Mouse (Mus musculus) neural tube, embryonic 12.5 days (tissue): ENCODE data around the gene Dnah11. TPM values are rescaled to one million over a fixed set of nuclear protein-coding genes. Genes with fewer than 3 reads are reported as not detected.

Experiments
- ATAC-seq: fragments of 200-750 bp; cut with Nextera tagmentation; 2 replicates; pipeline ENCODE4 v1.8.0; 2017; ENCODE audit warnings: low read depth, mild to moderate bottlenecking, moderate TSS enrichment, moderate library complexity; ENCODE audit not compliant: low FRiP score
- H3K27ac ChIP-seq: fragments of 300-500 bp; sonication (generic); 2 replicates; pipeline ENCODE4 v1.5.1; 2016
- H3K27me3 ChIP-seq: fragments of 300-500 bp; sonication (generic); replicated peaks from 2 replicates; pipeline ENCODE4 v1.6.1; 2016; ENCODE audit warnings: mild to moderate bottlenecking
- H3K36me3 ChIP-seq: fragments of 300-500 bp; sonication (generic); 2 replicates; pipeline ENCODE4 v1.6.1; 2016; ENCODE audit warnings: mild to moderate bottlenecking
- H3K4me1 ChIP-seq: fragments of 300-500 bp; sonication (generic); 2 replicates; pipeline ENCODE4 v1.6.1; 2016
- H3K4me2 ChIP-seq: fragments of 300-500 bp; sonication (generic); replicated peaks from 2 replicates; pipeline ENCODE4 v1.6.1; 2016; ENCODE audit warnings: mild to moderate bottlenecking
- H3K4me3 ChIP-seq: fragments of 300-500 bp; sonication (generic); 2 replicates; pipeline ENCODE4 v1.5.1; 2016
- H3K9ac ChIP-seq: fragments of 300-500 bp; sonication (generic); 2 replicates; pipeline ENCODE4 v1.6.1; 2016; ENCODE audit warnings: mild to moderate bottlenecking
- H3K9me3 ChIP-seq: fragments of 300-500 bp; sonication (generic); 2 replicates; pipeline ENCODE4 v1.6.1; 2016; ENCODE audit warnings: mild to moderate bottlenecking
- WGBS: fragments of 180-500 bp; shearing (Covaris S2); methylation state at CpG from one replicate; pipeline ENCODE4 v1.1.7; 2016; 5-methylcytosine and 5-hydroxymethylcytosine counted together
- polyA plus RNA-seq: library from polyadenylated mRNA; unstranded; fragments of >200 nt; fragmentation: Nextera tagmentation; extraction: Ambion mirVana; gene quantifications from 2 replicates; pipeline ENCODE4 v1.2.1, GENCODE M21; 2016

Dnah11 gene
- polyA plus RNA-seq, 1 experiment from 2014 or later, result 0.22 TPM

GRCm38 (mm10) chr12:118156986-118157385 lies 41.9 kb downstream of the Dnah11 start:
- H3K4me2 ChIP-seq, result no peak overlapping the region
- no peak overlapping the region for H3K9ac ChIP-seq
- WGBS, result 89% methylated on average over 5 of the region's 5 CpGs
- H3K9me3 ChIP-seq, result no peaks in the 10 kb centered on the region
- no peaks in the 10 kb centered on the region for H3K4me1 ChIP-seq
- no peak overlapping the region for H3K27ac ChIP-seq
- no peaks in the 10 kb centered on the region for H3K27me3 ChIP-seq
- no peak overlapping the region for H3K4me3 ChIP-seq
- no peaks in the 10 kb centered on the region for H3K36me3 ChIP-seq
- no peak for ATAC-seq

- WGBS, result 88% methylated on average over 2 of the region's 2 CpGs
- Histone ChIP-seq H3K27me3 (no peaks in the 10 kb centered on the region), H3K4me3 (no peak overlapping the region), H3K9me3 (no peaks in the 10 kb centered on the region), H3K4me1 (no peaks in the 10 kb centered on the region), H3K27ac (no peak overlapping the region), H3K9ac (no peak overlapping the region), H3K36me3 (no peaks in the 10 kb centered on the region), H3K4me2 (no peak overlapping the region)
- no peak for ATAC-seq
These were observed 51.3 kb downstream of the Dnah11 start for GRCm38 (mm10) chr12:118147521-118148033.

GRCm38 (mm10) chr12:118128116-118128515 lies 70.7 kb downstream of the Dnah11 start:
- H3K4me3 ChIP-seq, result no peak overlapping the region
- no peak overlapping the region for H3K27ac ChIP-seq
- no peaks in the 10 kb centered on the region for H3K36me3 ChIP-seq
- no peaks in the 10 kb centered on the region for H3K9me3 ChIP-seq
- 93% methylated on average over 4 of the region's 4 CpGs for WGBS
- H3K4me2 ChIP-seq, result no peak overlapping the region
- H3K9ac ChIP-seq, result no peak overlapping the region
- no peaks in the 10 kb centered on the region for H3K27me3 ChIP-seq
- no peaks in the 10 kb centered on the region for H3K4me1 ChIP-seq
- no peak for ATAC-seq

- H3K36me3 ChIP-seq, result no peaks in the 10 kb centered on the region
- ATAC-seq, result no peak
- WGBS, result 95% methylated on average over 3 of the region's 3 CpGs
- H3K4me1 ChIP-seq, result no peaks in the 10 kb centered on the region
- H3K27ac ChIP-seq, result no peak overlapping the region
- no peak overlapping the region for H3K9ac ChIP-seq
- H3K4me3 ChIP-seq, result no peak overlapping the region
- no peak overlapping the region for H3K4me2 ChIP-seq
- no peaks in the 10 kb centered on the region for H3K27me3 ChIP-seq
- no peaks in the 10 kb centered on the region for H3K9me3 ChIP-seq
These were observed 79.2 kb downstream of the Dnah11 start for GRCm38 (mm10) chr12:118119668-118120067.

- Histone ChIP-seq H3K9me3 (no peaks in the 10 kb centered on the region), H3K9ac (no peak overlapping the region), H3K27me3 (peaks cover 6% of the 10 kb centered on the region; the same call in 1 of the 2 replicates), H3K4me3 (no peak overlapping the region), H3K36me3 (no peaks in the 10 kb centered on the region), H3K27ac (no peak overlapping the region), H3K4me2 (no peak overlapping the region), H3K4me1 (no peaks in the 10 kb centered on the region)
- ATAC-seq, result no peak
- 84% methylated on average over 8 of the region's 8 CpGs for WGBS
These were observed 86.2 kb downstream of the Dnah11 start for GRCm38 (mm10) chr12:118112599-118112998.

- Histone ChIP-seq H3K4me3 (no peak overlapping the region), H3K27ac (no peak overlapping the region), H3K4me1 (no peaks in the 10 kb centered on the region), H3K9ac (no peak overlapping the region), H3K9me3 (no peaks in the 10 kb centered on the region), H3K36me3 (no peaks in the 10 kb centered on the region), H3K4me2 (no peak overlapping the region), H3K27me3 (peaks cover 6% of the 10 kb centered on the region; the same call in 1 of the 2 replicates)
- 89% methylated on average over 3 of the region's 3 CpGs for WGBS
- no peak for ATAC-seq
These were observed 86.9 kb downstream of the Dnah11 start for GRCm38 (mm10) chr12:118111896-118112295.

GRCm38 (mm10) chr12:118107719-118108118 lies 91.1 kb downstream of the Dnah11 start:
- Histone ChIP-seq H3K4me1 (no peaks in the 10 kb centered on the region), H3K27ac (no peak overlapping the region), H3K9me3 (no peaks in the 10 kb centered on the region), H3K4me3 (no peak overlapping the region), H3K27me3 (peaks cover 34% of the 10 kb centered on the region), H3K4me2 (no peak overlapping the region), H3K36me3 (no peaks in the 10 kb centered on the region), H3K9ac (no peak overlapping the region)
- ATAC-seq, result no peak
- 31% methylated on average over 1 of the region's 1 CpGs for WGBS

- H3K9me3 ChIP-seq, result no peaks in the 10 kb centered on the region
- no peak overlapping the region for H3K9ac ChIP-seq
- 82% methylated on average over 4 of the region's 4 CpGs for WGBS
- no peak overlapping the region for H3K4me2 ChIP-seq
- peaks cover 50% of the 10 kb centered on the region for H3K27me3 ChIP-seq
- H3K36me3 ChIP-seq, result no peaks in the 10 kb centered on the region
- H3K27ac ChIP-seq, result no peak overlapping the region
- no peak for ATAC-seq
- no peak overlapping the region for H3K4me3 ChIP-seq
- no peaks in the 10 kb centered on the region for H3K4me1 ChIP-seq
These were observed 94.3 kb downstream of the Dnah11 start for GRCm38 (mm10) chr12:118104520-118104919.

GRCm38 (mm10) chr12:118099694-118100093 lies 99.1 kb downstream of the Dnah11 start:
- Histone ChIP-seq H3K4me2 (no peak overlapping the region), H3K36me3 (no peaks in the 10 kb centered on the region), H3K4me1 (no peaks in the 10 kb centered on the region), H3K9me3 (no peaks in the 10 kb centered on the region), H3K27me3 (peaks cover 54% of the 10 kb centered on the region), H3K4me3 (no peak overlapping the region), H3K9ac (no peak overlapping the region), H3K27ac (no peak overlapping the region)
- 15% methylated on average over 5 of the region's 5 CpGs for WGBS
- ATAC-seq, result no peak

GRCm38 (mm10) chr12:118098257-118098656 lies 100.6 kb downstream of the Dnah11 start:
- H3K27ac ChIP-seq, result no peak overlapping the region
- H3K4me1 ChIP-seq, result no peaks in the 10 kb centered on the region
- no peak overlapping the region for H3K9ac ChIP-seq
- H3K36me3 ChIP-seq, result no peaks in the 10 kb centered on the region
- peaks cover 51% of the 10 kb centered on the region for H3K27me3 ChIP-seq
- no peak for ATAC-seq
- no peaks in the 10 kb centered on the region for H3K9me3 ChIP-seq
- H3K4me3 ChIP-seq, result no peak overlapping the region
- no peak overlapping the region for H3K4me2 ChIP-seq
- 75% methylated on average over 3 of the region's 3 CpGs for WGBS

GRCm38 (mm10) chr12:118094946-118095345 lies 103.9 kb downstream of the Dnah11 start:
- no peaks in the 10 kb centered on the region for H3K4me1 ChIP-seq
- no peak overlapping the region for H3K4me3 ChIP-seq
- no peak overlapping the region for H3K4me2 ChIP-seq
- peaks cover 35% of the 10 kb centered on the region for H3K27me3 ChIP-seq
- ATAC-seq, result no peak
- H3K9me3 ChIP-seq, result no peaks in the 10 kb centered on the region
- no peak overlapping the region for H3K9ac ChIP-seq
- H3K27ac ChIP-seq, result no peak overlapping the region
- 88% methylated on average over 4 of the region's 4 CpGs for WGBS
- no peaks in the 10 kb centered on the region for H3K36me3 ChIP-seq

GRCm38 (mm10) chr12:118085291-118085690 lies 113.6 kb downstream of the Dnah11 start:
- H3K9me3 ChIP-seq, result no peaks in the 10 kb centered on the region

GRCm38 (mm10) chr12:118084806-118085205 lies 114.0 kb downstream of the Dnah11 start:
- 91% methylated on average over 3 of the region's 3 CpGs for WGBS

More at GRCm38 (mm10) chr12:118085291-118085690, 113.6 kb downstream of the Dnah11 start:
- no peak for ATAC-seq
- Histone ChIP-seq H3K9ac (no peak overlapping the region), H3K36me3 (no peaks in the 10 kb centered on the region), H3K4me1 (no peaks in the 10 kb centered on the region), H3K27me3 (no peaks in the 10 kb centered on the region), H3K4me3 (no peak overlapping the region), H3K27ac (no peak overlapping the region), H3K4me2 (no peak overlapping the region)
- 80% methylated on average over 1 of the region's 1 CpGs for WGBS

More at GRCm38 (mm10) chr12:118084806-118085205, 114.0 kb downstream of the Dnah11 start:
- H3K9ac ChIP-seq, result no peak overlapping the region
- H3K4me3 ChIP-seq, result no peak overlapping the region
- no peak overlapping the region for H3K4me2 ChIP-seq
- no peaks in the 10 kb centered on the region for H3K36me3 ChIP-seq
- H3K27ac ChIP-seq, result no peak overlapping the region
- no peak for ATAC-seq
- H3K27me3 ChIP-seq, result no peaks in the 10 kb centered on the region
- no peaks in the 10 kb centered on the region for H3K4me1 ChIP-seq
- H3K9me3 ChIP-seq, result no peaks in the 10 kb centered on the region
